Comparison of ENCODE assay signal across 8 mouse cellular contexts in the genomic region with DNA sequence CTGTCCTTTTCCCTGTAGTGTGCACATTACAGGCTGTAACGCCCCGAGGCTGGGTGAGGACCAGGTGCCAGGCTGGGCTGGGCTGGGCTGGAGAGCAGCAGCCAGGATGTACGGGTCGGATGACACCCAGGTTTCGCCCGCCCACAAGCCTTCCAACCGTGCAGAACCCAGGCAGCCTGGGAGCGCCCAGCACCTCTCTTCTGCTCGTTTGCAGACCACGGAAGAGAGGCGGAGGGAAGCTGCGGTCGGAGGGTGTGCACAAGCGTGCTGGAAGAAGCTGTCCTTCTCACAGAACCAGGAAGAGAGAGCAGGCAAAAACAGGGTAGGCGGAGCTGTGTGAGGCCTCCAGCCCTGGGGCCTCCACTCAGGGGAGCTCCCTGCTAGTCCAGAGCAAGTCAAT. TPM values are rescaled to one million over a fixed set of nuclear protein-coding genes. Genes with fewer than 3 reads are reported as not detected.
DNase-seq lines count a peak whose midpoint lies in the region; ATAC-seq lines count a peak whose summit lies in the region.

No protein-coding gene starts in this region.

- H3K4me2 ChIP-seq in lung, embryonic 15.5 days, result peak overlapping the region; percentile 45

- H3K4me1 ChIP-seq in lung, embryonic 15.5 days, result peaks cover 73% of the 10 kb centered on the region

- no peaks in the 10 kb centered on the region for H3K36me3 ChIP-seq in lung, embryonic 15.5 days

- DNase-seq in layer of hippocampus, adult 9-11 months, result peak; percentile 73
- DNase-seq in layer of hippocampus, adult 8-10 months (ENCODE audit: low spot score in 2 of 2), result no peak
- DNase-seq in c-Kit-positive CD71-negative TER-119-negative erythroid progenitor cells, embryonic 14.5 days (ENCODE audit: low read depth), result peak; percentile 85
- DNase-seq in heart, adult 18-20 months, result peak; percentile 75 to 91
- DNase-seq in kidney, adult 11 months, result peak; percentile 47
- peak; percentile 77 for DNase-seq in skeletal muscle tissue, adult 2 months (ENCODE audit: low read depth, low spot score)
- DNase-seq in frontal cortex, postnatal 25 days (ENCODE audit: low spot score in 2 of 2), result no peak

- WGBS in lung, embryonic 15.5 days, result 10% methylated on average over 15 of the region's 15 CpGs

- no peaks in the 10 kb centered on the region for H3K9me3 ChIP-seq in lung, embryonic 15.5 days

- no peaks in the 10 kb centered on the region for H3K27me3 ChIP-seq in lung, embryonic 15.5 days

- 0 out of 2 replicates have a peak overlapping the region, but pooled peaks have one; percentile 20 for H3K9ac ChIP-seq in lung, embryonic 15.5 days

- peak overlapping the region; percentile 10 for H3K4me3 ChIP-seq in lung, embryonic 15.5 days

- peak overlapping the region; percentile 88 for H3K27ac ChIP-seq in lung, embryonic 15.5 days

- peak; percentile 9; the same call in 1 of the 2 replicates for ATAC-seq in lung, embryonic 15.5 days (ENCODE audit: borderline replicate concordance, extremely low read depth, low FRiP score, low TSS enrichment)

RNA-seq across cellular contexts. Expression of a gene that starts 13.0 kb away (rescaled TPM):
- total RNA-seq in layer of hippocampus, adult 8-10 months (2022), result 10 to 100 TPM; 38.4 to 46.7 (median 43.0) TPM
- 10 to 100 TPM; 23.7 to 30.6 TPM for total RNA-seq in heart, adult 18-20 months (2021)
- polyA plus RNA-seq in lung, embryonic 15.5 days (2015; fragmentation: Nextera tagmentation; extraction: Ambion mirVana), result 22.7 and 25.9 TPM in 2 replicates

RNA-seq across cellular contexts. Expression of a gene that starts 19.8 kb away (rescaled TPM):
- total RNA-seq in layer of hippocampus, adult 8-10 months (2022), result not detected
- total RNA-seq in heart, adult 18-20 months (2021), result under 1 TPM; 0.15 to 0.23 TPM
- not detected in 2 replicates for polyA plus RNA-seq in lung, embryonic 15.5 days (2015; fragmentation: Nextera tagmentation; extraction: Ambion mirVana)

RNA-seq across cellular contexts. Expression of a gene that starts 34.3 kb away (rescaled TPM):
- total RNA-seq in layer of hippocampus, adult 8-10 months (2022), result 1 to 10 TPM; 3.5 to 6.1 (median 4.1) TPM
- not detected for total RNA-seq in heart, adult 18-20 months (2021)
- polyA plus RNA-seq in lung, embryonic 15.5 days (2015; fragmentation: Nextera tagmentation; extraction: Ambion mirVana), result not detected in 2 replicates

RNA-seq across cellular contexts. Expression of a gene that starts 43.1 kb away (rescaled TPM):
- total RNA-seq in layer of hippocampus, adult 8-10 months (2022), result not detected
- not detected for total RNA-seq in heart, adult 18-20 months (2021)
- not detected in 2 replicates for polyA plus RNA-seq in lung, embryonic 15.5 days (2015; fragmentation: Nextera tagmentation; extraction: Ambion mirVana)

RNA-seq across cellular contexts. Expression of a gene that starts 47.3 kb away (rescaled TPM):
- total RNA-seq in layer of hippocampus, adult 8-10 months (2022), result under 1 TPM in 3 of 4 experiments, not detected in 1; 0.12 to 0.36 (median 0.32) TPM
- total RNA-seq in heart, adult 18-20 months (2021), result under 1 TPM; 0.15 to 0.39 TPM
- polyA plus RNA-seq in lung, embryonic 15.5 days (2015; fragmentation: Nextera tagmentation; extraction: Ambion mirVana), result 0.11 and 0.14 TPM in 2 replicates

Comparison
In these comparisons a context has a peak if more than half of its experiments do, and no peak if none do; other contexts are left out.
1. DNase-seq: peak in layer of hippocampus, adult 9-11 months (single experiment), c-Kit-positive CD71-negative TER-119-negative erythroid progenitor cells, embryonic 14.5 days (single experiment), heart, adult 18-20 months (2 of 2), kidney, adult 11 months (single experiment) and skeletal muscle tissue, adult 2 months (single experiment); none in layer of hippocampus, adult 8-10 months (0 of 2) and frontal cortex, postnatal 25 days (0 of 2).
2. RNA of a gene that starts 34.3 kb away (total RNA-seq): 3.5 to 6.1 TPM in layer of hippocampus, adult 8-10 months; not detected in heart, adult 18-20 months; every median in the first group is over 4 times any median in the second.